Mouse (Mus musculus) monocyte, adult 5-6 weeks (primary cell): ENCODE data around the gene Rbms3. TPM values are rescaled to one million over a fixed set of nuclear protein-coding genes. Genes with fewer than 3 reads are reported as not detected.

ENCODE experiments used
- ATAC-seq: fragments of 153-309, 156-312 bp; replicated peaks from 2 replicates; pipeline ENCODE4 v1.8.0; 2017; ENCODE audit warnings: mild to moderate bottlenecking; ENCODE audit not compliant: low TSS enrichment, insufficient number of reproducible peaks, severe bottlenecking, poor library complexity, low FRiP score
- total RNA-seq: library from RNA; stranded (forward); fragments of 200-1000, 200-491, 200-594 nt; gene quantifications from 3 replicates; pipeline ENCODE4 v1.2.3, GENCODE M21; 2017

Rbms3 gene
- total RNA-seq, 1 experiment from 2014 or later = not detected

GRCm38 (mm10) chr9:117153686-117154274, 475.9 kb downstream of the Rbms3 start:
- ATAC-seq = no peak

- ATAC-seq = no peak
Observed at GRCm38 (mm10) chr9:117151951-117152350, 477.8 kb downstream of the Rbms3 start.

- no peak for ATAC-seq
Observed at GRCm38 (mm10) chr9:117144057-117144723, 485.5 kb downstream of the Rbms3 start.

- no peak for ATAC-seq
Observed at GRCm38 (mm10) chr9:117139971-117140370, 489.7 kb downstream of the Rbms3 start.

GRCm38 (mm10) chr9:117136410-117136809, 493.3 kb downstream of the Rbms3 start:
- no peak for ATAC-seq

DNA sequence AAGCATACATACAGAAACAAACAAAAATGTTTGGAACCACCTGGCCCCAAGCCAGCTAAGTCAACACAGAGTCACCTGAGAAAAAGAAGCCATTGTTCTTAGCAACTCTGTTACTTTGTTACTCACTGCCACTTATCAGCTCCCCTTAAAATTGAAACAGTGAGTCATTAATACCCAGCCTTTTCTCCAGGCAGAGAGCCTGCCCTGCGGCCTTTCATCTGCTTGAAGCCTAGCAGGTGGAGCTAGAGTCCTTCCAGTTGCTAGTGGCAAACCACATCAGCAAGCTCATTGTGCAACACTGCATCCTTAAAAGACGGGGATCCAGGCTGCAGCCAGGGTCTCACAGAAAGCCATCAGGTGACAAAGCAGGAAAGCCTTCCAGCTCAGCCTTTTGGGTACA, 495.7 kb downstream of the Rbms3 start:
- no peak for ATAC-seq

DNA sequence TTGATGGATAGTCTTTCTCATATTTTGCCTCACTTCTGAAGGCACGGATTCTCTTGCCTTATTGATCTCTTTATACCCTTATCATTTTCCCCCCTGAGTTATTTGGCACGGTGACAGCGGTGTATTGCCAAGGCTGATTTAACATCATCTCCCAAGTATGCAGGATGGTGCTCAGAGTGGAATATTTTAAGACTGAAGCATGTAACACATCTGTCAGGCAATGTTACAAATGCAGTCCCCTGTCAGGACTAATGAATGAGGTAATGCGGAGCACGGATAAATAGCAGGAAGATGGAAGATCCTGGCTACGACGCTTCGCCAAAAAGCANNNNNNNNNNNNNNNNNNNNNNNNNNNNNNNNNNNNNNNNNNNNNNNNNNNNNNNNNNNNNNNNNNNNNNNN, 502.9 kb downstream of the Rbms3 start:
- no peak for ATAC-seq

- ATAC-seq = no peak
Observed at GRCm38 (mm10) chr9:117125844-117126243, 503.9 kb downstream of the Rbms3 start.

- no peak for ATAC-seq
Observed at GRCm38 (mm10) chr9:117121572-117121971, 508.1 kb downstream of the Rbms3 start.

DNA sequence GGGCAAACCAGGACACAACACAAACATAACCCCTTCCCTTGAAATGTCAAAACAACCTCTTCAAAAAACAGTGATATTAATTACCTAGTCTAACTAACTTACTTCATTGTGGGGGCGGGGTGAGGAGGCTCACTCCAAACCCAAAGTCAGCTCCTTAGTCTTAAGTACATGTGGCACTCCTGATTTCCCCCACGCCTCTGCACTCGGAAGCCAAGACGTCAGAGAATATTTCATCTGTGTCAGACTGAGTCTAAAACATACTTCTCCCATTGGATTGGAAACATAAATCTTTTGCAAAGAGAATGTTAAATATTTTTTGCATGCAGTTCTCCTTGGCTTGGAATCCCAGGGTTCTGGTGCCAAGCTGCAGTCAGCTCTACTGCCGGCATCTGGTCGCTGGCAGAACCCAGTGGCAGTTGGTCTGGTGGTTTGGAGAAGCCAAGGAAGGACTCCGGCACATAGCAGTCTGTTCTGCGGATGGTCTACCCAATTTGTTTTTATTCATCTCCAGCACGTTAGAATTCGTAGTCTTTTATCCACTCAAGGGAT, 512.5 kb downstream of the Rbms3 start:
- no peak for ATAC-seq

- ATAC-seq = no peak
Observed at GRCm38 (mm10) chr9:117115609-117116008, 514.1 kb downstream of the Rbms3 start.

DNA sequence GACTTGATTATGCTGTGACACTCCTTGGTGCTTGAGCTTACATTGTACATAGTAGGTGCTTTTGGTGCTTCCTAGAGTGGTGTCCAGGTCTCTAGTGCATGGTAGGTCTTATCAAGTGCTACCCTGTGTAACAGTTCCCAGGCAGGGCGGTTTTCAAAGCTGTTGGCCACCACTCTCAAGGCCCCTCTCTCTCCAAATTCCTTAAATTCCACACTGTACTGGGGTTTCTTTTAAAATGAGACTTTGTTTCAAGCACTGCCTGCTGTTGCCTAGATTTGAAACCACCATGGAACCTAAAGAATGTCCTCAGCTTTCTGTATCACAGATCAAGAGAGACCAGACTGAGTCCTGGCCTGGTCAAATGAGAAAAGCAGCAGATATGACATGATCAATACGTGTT, 516.1 kb downstream of the Rbms3 start:
- ATAC-seq = no peak

DNA sequence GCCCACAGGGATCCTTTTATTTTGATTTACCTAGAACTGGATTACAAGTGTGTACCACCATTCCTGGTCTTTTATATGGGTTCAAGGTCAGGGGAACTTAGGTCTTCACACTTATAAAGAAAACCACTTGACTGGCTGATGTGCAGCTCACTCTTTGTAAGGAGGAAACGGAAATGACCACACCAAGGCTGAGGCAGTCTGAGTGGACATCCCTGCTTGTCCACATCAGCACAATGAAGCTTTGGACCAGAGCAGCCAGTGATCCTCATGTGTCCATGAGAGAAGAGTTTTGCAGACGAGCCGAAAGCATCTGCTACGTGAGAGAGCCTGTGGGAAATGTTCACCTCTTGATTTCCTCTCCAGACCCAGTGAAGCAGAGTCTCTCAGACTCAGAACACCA, 521.8 kb downstream of the Rbms3 start:
- no peak for ATAC-seq

DNA sequence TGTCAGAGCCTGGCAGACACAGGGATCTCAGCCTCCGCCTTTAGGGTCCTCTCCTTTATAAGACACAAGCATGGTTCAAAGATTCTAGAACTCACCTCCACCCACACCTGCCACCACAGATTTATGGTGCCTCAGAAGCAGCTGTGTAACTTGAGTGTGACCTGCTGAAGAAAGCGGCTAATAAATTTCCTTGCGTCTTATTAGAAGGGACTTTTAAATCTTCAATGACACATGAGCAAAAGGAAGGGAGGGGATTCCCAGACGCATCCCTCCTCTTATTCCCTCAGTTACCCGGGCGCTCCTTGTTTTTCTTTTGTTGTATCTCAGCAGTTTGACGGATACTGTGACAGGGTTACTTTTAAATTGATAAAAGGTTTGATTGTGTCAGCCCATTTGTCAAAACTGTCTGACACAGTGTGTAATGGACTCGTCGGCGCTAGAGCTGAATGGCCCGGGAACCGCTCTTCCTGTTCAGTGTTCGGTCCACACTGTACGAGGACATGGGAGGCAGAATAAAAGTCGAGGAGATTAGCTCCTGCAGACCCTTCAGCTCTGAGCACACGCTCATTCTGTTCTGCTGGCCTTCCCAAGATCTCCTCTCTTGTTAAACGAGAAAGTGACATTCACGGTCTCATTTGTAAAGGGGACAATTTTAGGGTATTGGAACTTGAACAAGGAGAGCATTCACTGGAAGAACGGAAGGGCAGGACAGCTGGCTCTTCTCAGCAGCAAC, 527.3 kb downstream of the Rbms3 start:
- no peak for ATAC-seq

GRCm38 (mm10) chr9:117100181-117100580, 529.5 kb downstream of the Rbms3 start:
- ATAC-seq = no peak

GRCm38 (mm10) chr9:117093551-117093950, 536.2 kb downstream of the Rbms3 start:
- no peak for ATAC-seq

DNA sequence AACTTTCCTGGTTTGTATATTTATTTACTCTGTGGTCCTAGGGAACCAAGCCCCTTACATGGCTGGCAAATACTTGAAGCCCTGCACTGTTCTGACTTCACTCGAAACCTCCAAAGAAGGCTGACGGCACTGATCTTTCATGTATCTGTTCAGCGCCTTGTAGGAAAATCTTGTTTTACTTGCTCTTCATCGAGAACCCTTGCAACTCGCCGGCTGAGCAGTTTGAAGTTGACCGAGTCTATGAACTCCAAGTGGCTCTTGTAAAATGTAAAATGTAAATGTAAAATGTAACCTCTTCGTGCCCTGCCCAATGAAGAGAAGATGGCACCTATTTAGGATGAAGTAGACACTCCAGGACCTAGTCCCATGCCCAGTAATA, 537.5 kb downstream of the Rbms3 start:
- ATAC-seq = no peak

DNA sequence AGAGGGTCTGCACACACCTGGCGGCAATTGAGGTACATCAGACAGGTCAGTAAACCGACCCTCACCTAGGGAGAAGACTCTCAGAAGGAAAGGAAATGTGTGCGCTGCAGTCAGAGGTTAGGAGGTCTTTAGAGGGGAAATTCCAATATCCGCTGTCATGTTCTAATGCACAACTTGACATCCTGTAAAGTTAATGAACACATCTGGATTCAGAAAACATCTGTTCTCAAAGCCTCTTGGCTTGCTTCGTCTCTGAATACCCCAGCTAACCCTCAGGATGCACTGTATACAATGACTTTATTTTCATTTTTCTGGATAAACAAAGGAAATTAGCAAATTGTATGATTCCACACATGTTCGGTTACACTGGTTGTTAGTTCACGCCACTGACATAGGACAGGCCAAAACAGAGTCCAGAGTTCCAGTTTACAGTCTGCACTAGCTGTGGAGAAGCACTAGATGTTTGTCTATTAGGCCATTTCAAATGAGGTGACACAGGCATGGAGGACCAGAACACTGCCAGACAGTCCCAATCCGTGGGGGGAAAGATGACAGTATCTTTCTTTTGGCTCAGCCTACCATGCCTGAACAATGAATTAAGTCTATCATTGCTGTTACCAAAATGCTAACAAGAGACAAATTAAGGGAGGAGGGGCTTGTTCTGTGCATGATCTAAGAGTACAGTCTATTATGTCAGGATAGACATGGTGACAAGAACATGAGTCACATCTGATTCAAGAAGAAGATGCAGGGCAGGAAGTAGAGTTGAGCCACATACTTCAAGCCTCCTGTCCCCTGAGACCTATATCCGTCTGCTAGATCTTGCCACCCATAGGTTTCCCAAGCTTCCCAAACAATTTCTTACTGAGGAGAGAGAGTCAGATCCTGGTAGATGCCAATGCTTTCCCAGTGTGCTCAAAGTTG, 538.2 kb downstream of the Rbms3 start:
- no peak for ATAC-seq
